ENCODE assay signal across 22 mouse cellular contexts in genomic region chr13:103119728-103120127, GRCm38 (mm10).
"Had no signal": no experiment of that assay in that cellular context is flagged by ENCODE, and none has a peak within 500 bp of the region (broad histone marks: within the 10 kb centered on the region; RNA-seq: fewer than 3 reads in every experiment).

No protein-coding gene starts in this region.

- H3K4me3 ChIP-seq: gastrocnemius, adult 2 months; heart, embryonic 13.5 days; heart, embryonic 15.5 days; hindbrain, embryonic 10.5 days; hindbrain, embryonic 12.5 days; intestine, embryonic 15.5 days; layer of hippocampus, adult 2 months; left cerebral cortex, adult 2 months; limb, embryonic 12.5 days had no signal

- H3K9me3 ChIP-seq: heart, embryonic 13.5 days; heart, embryonic 15.5 days; hindbrain, embryonic 10.5 days; hindbrain, embryonic 12.5 days; intestine, embryonic 15.5 days; limb, embryonic 10.5 days; limb, embryonic 12.5 days had no signal

- H3K36me3 ChIP-seq: heart, embryonic 13.5 days; heart, embryonic 15.5 days; hindbrain, embryonic 10.5 days; hindbrain, embryonic 12.5 days; intestine, embryonic 15.5 days; limb, embryonic 10.5 days; limb, embryonic 12.5 days had no signal

- DNase-seq: gastrocnemius, adult 2 months; gastrocnemius, postnatal 10 days; gastrocnemius, postnatal 25 days; heart, postnatal 4 days; kidney, adult 18-20 months; kidney, adult 8-10 months; kidney, postnatal 10 days; kidney, postnatal 4 days; liver had no signal

- H3K4me2 ChIP-seq: heart, embryonic 11.5 days; heart, embryonic 15.5 days; intestine, embryonic 15.5 days had no signal

- ATAC-seq: inflammation-experienced regulatory T-cells, adult 6 months; intestine, postnatal 0 days had no signal

- H3K27me3 ChIP-seq: heart, embryonic 13.5 days; heart, embryonic 15.5 days; hindbrain, embryonic 12.5 days; intestine, embryonic 15.5 days had no signal

- H3K27ac ChIP-seq: gastrocnemius, adult 2 months; heart, embryonic 13.5 days; intestine, embryonic 15.5 days; layer of hippocampus, adult 2 months; left cerebral cortex, adult 2 months; limb, embryonic 12.5 days had no signal

- H3K9ac ChIP-seq: hindbrain, embryonic 14.5 days; intestine, embryonic 15.5 days; limb, embryonic 12.5 days had no signal
